Mouse (Mus musculus): Measurements from ENCODE around the gene Zdhhc4. TPM values are rescaled to one million over a fixed set of nuclear protein-coding genes. Genes with fewer than 3 reads are reported as not detected.

Zdhhc4 gene
- polyA plus RNA-seq, 1 experiment from 2014 or later: 62.6 TPM

GRCm38 (mm10) chr5:143360000-143360399 is 30.9 kb upstream of the Zdhhc4 start:
- no peaks in the 10 kb centered on the region for H3K36me3 ChIP-seq (ENCODE audit: control insufficient read depth, insufficient read depth, low read length)
- H3K27ac ChIP-seq (replicated peaks): no peak overlapping the region
- H3K9me3 ChIP-seq (ENCODE audit: control insufficient read depth, low read length): no peaks in the 10 kb centered on the region
- ATAC-seq (ENCODE audit: low FRiP score, low TSS enrichment): no peak
- H3K27me3 ChIP-seq (ENCODE audit: control insufficient read depth, insufficient read depth, low read length): no peaks in the 10 kb centered on the region
- no peak overlapping the region for H3K4me3 ChIP-seq (ENCODE audit: low read depth, low read length)
- no peaks in the 10 kb centered on the region for H3K4me1 ChIP-seq (replicated peaks; ENCODE audit: control insufficient read depth, insufficient read depth)
- no peak overlapping the region for H3K4me2 ChIP-seq (replicated peaks; ENCODE audit: low read depth)
- TF ChIP-seq EP300 (optimal IDR thresholded peaks at IDR 0.05): no peak
- peak; percentile 65 for TF ChIP-seq CTCF (IDR thresholded peaks at IDR 0.05; ENCODE audit: low read depth)
- no peak for DNase-seq (ENCODE audit: low spot score)
- WGBS: 54% methylated on average over 5 of the region's 5 CpGs
- H3K9ac ChIP-seq (ENCODE audit: low read length): no peak overlapping the region

GRCm38 (mm10) chr5:143359263-143359662 is 30.2 kb upstream of the Zdhhc4 start:
- no peaks in the 10 kb centered on the region for H3K4me1 ChIP-seq (replicated peaks; ENCODE audit: control insufficient read depth, insufficient read depth)
- DNase-seq (ENCODE audit: low spot score) (no peak), ATAC-seq (ENCODE audit: low FRiP score, low TSS enrichment) (no peak)
- no peak overlapping the region for H3K9ac ChIP-seq (ENCODE audit: low read length)
- no peak overlapping the region for H3K4me3 ChIP-seq (ENCODE audit: low read depth, low read length)
- H3K27ac ChIP-seq (replicated peaks): no peak overlapping the region
- no peaks in the 10 kb centered on the region for H3K36me3 ChIP-seq (ENCODE audit: control insufficient read depth, insufficient read depth, low read length)
- no peak overlapping the region for H3K4me2 ChIP-seq (replicated peaks; ENCODE audit: low read depth)
- 26% methylated on average over 7 of the region's 7 CpGs for WGBS
- no peaks in the 10 kb centered on the region for H3K27me3 ChIP-seq (ENCODE audit: control insufficient read depth, insufficient read depth, low read length)
- TF ChIP-seq EP300 (optimal IDR thresholded peaks at IDR 0.05): no peak
- peak; percentile 7; the same call in 1 of the 2 replicates for TF ChIP-seq CTCF (IDR thresholded peaks at IDR 0.05; ENCODE audit: low read depth)
- H3K9me3 ChIP-seq (ENCODE audit: control insufficient read depth, low read length): no peaks in the 10 kb centered on the region

GRCm38 (mm10) chr5:143357564-143357963 is 28.5 kb upstream of the Zdhhc4 start:
- H3K4me2 ChIP-seq (replicated peaks; ENCODE audit: low read depth): 0 out of 2 replicates have a peak overlapping the region, but pooled peaks have one; percentile 8

GRCm38 (mm10) chr5:143356686-143357388 is 27.8 kb upstream of the Zdhhc4 start, which contains the start of gene Grid2ip:
Grid2ip (plus strand) TSS chr5:143357338.
- Histone ChIP-seq H3K4me2 (replicated peaks; ENCODE audit: low read depth) (0 out of 2 replicates have a peak within 1 kb of the TSS, but pooled peaks have one; percentile 8), H3K9ac (ENCODE audit: low read length) (peak within 1 kb of the TSS; percentile 47)
- DNase-seq (ENCODE audit: low spot score): no peak

More at GRCm38 (mm10) chr5:143357564-143357963, 28.5 kb upstream of the Zdhhc4 start:
- Histone ChIP-seq H3K4me1 (replicated peaks; ENCODE audit: control insufficient read depth, insufficient read depth) (no peaks in the 10 kb centered on the region), H3K9me3 (ENCODE audit: control insufficient read depth, low read length) (no peaks in the 10 kb centered on the region), H3K27ac (replicated peaks) (no peak overlapping the region), H3K9ac (ENCODE audit: low read length) (peak overlapping the region; percentile 47), H3K36me3 (ENCODE audit: control insufficient read depth, insufficient read depth, low read length) (no peaks in the 10 kb centered on the region), H3K4me3 (ENCODE audit: low read depth, low read length) (no peak overlapping the region), H3K27me3 (ENCODE audit: control insufficient read depth, insufficient read depth, low read length) (no peaks in the 10 kb centered on the region)
- WGBS: 8% methylated on average over 22 of the region's 28 CpGs
- ATAC-seq (ENCODE audit: low FRiP score, low TSS enrichment) (no peak), DNase-seq (ENCODE audit: low spot score) (no peak)
- TF ChIP-seq CTCF (IDR thresholded peaks at IDR 0.05; ENCODE audit: low read depth) (no peak), EP300 (optimal IDR thresholded peaks at IDR 0.05) (no peak)

GRCm38 (mm10) chr5:143356017-143356416 is 27.0 kb upstream of the Zdhhc4 start:
- H3K9ac ChIP-seq (ENCODE audit: low read length): no peak overlapping the region
- TF ChIP-seq EP300 (optimal IDR thresholded peaks at IDR 0.05): no peak
- TF ChIP-seq CTCF (IDR thresholded peaks at IDR 0.05; ENCODE audit: low read depth): no peak

More at GRCm38 (mm10) chr5:143356686-143357388, 27.8 kb upstream of the Zdhhc4 start, which contains the start of gene Grid2ip:
- Histone ChIP-seq H3K27ac (replicated peaks) (no peak within 1 kb of the TSS), H3K36me3 (ENCODE audit: control insufficient read depth, insufficient read depth, low read length) (no peaks in the 10 kb centered on the region), H3K27me3 (ENCODE audit: control insufficient read depth, insufficient read depth, low read length) (no peaks in the 10 kb centered on the region), H3K9me3 (ENCODE audit: control insufficient read depth, low read length) (no peaks in the 10 kb centered on the region), H3K4me3 (ENCODE audit: low read depth, low read length) (no peak within 1 kb of the TSS), H3K4me1 (replicated peaks; ENCODE audit: control insufficient read depth, insufficient read depth) (no peaks in the 10 kb centered on the region)
- WGBS: 19% methylated on average over 17 of the region's 17 CpGs
- no peak for TF ChIP-seq EP300 (optimal IDR thresholded peaks at IDR 0.05)
- no peak for TF ChIP-seq CTCF (IDR thresholded peaks at IDR 0.05; ENCODE audit: low read depth)
- ATAC-seq (ENCODE audit: low FRiP score, low TSS enrichment): no peak

GRCm38 (mm10) chr5:143346367-143346766 is 17.3 kb upstream of the Zdhhc4 start:
- Histone ChIP-seq H3K4me1 (replicated peaks; ENCODE audit: control insufficient read depth, insufficient read depth) (no peaks in the 10 kb centered on the region), H3K9ac (ENCODE audit: low read length) (no peak overlapping the region), H3K27ac (replicated peaks) (no peak overlapping the region), H3K4me3 (ENCODE audit: low read depth, low read length) (no peak overlapping the region), H3K36me3 (ENCODE audit: control insufficient read depth, insufficient read depth, low read length) (no peaks in the 10 kb centered on the region), H3K9me3 (ENCODE audit: control insufficient read depth, low read length) (no peaks in the 10 kb centered on the region), H3K4me2 (replicated peaks; ENCODE audit: low read depth) (no peak overlapping the region), H3K27me3 (ENCODE audit: control insufficient read depth, insufficient read depth, low read length) (no peaks in the 10 kb centered on the region)
- no peak for DNase-seq (ENCODE audit: low spot score)
- TF ChIP-seq CTCF (IDR thresholded peaks at IDR 0.05; ENCODE audit: low read depth): no peak
- no peak for TF ChIP-seq EP300 (optimal IDR thresholded peaks at IDR 0.05)
- no peak for ATAC-seq (ENCODE audit: low FRiP score, low TSS enrichment)
- WGBS: 76% methylated on average over 8 of the region's 8 CpGs

More at GRCm38 (mm10) chr5:143356017-143356416, 27.0 kb upstream of the Zdhhc4 start:
- H3K4me3 ChIP-seq (ENCODE audit: low read depth, low read length): no peak overlapping the region
- H3K4me2 ChIP-seq (replicated peaks; ENCODE audit: low read depth): no peak overlapping the region
- H3K9me3 ChIP-seq (ENCODE audit: control insufficient read depth, low read length): no peaks in the 10 kb centered on the region
- H3K4me1 ChIP-seq (replicated peaks; ENCODE audit: control insufficient read depth, insufficient read depth): no peaks in the 10 kb centered on the region
- ATAC-seq (ENCODE audit: low FRiP score, low TSS enrichment): no peak
- WGBS: 35% methylated on average over 5 of the region's 5 CpGs
- no peaks in the 10 kb centered on the region for H3K36me3 ChIP-seq (ENCODE audit: control insufficient read depth, insufficient read depth, low read length)
- DNase-seq (ENCODE audit: low spot score): no peak
- H3K27ac ChIP-seq (replicated peaks): no peak overlapping the region
- no peaks in the 10 kb centered on the region for H3K27me3 ChIP-seq (ENCODE audit: control insufficient read depth, insufficient read depth, low read length)

Data from stomach, postnatal 0 days (tissue).